Mouse (Mus musculus): ENCODE data around the gene Xaf1.
A peak's percentile ranks its signal among the peaks of the same experiment; 100 is the strongest.

Xaf1 gene

GRCm38 (mm10) chr11:72301334-72301733 lies at the start of gene Xaf1:
Gene Xaf1, plus strand, starts transcription at chr11:72301629.
- no peaks in the 10 kb centered on the region; the same call in 1 of the 2 replicates for H3K36me3 ChIP-seq (ENCODE audit: control insufficient read depth, insufficient read depth, low read length, poor library complexity, severe bottlenecking)
- H3K27me3 ChIP-seq (ENCODE audit: control insufficient read depth, insufficient read depth, low read length, poor library complexity, severe bottlenecking): no peaks in the 10 kb centered on the region
- DNase-seq (ENCODE audit: low read depth, low spot score): peak; percentile 55

DNA sequence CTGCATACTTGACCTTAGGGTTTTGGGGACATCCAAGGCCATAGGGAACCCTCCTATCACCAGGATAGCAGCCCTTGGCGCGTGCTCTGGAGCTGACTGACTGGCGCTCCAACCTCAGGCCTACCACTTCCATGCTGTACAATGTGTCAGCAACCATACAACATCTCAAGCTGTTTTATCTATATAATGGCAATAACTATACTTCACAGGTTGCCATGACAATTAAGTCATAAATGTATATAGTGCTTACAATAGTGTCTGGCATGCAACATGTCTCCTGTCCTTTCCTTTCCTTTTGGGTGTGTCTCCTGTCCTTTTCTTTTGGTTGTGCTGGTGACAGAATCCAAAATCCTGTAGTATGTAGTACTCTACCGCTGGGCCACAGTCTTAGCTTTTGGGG lies 45.8 kb upstream of the Xaf1 start:
- no peaks in the 10 kb centered on the region for H3K27me3 ChIP-seq (ENCODE audit: control insufficient read depth, insufficient read depth, low read length, poor library complexity, severe bottlenecking)
- DNase-seq (ENCODE audit: low read depth, low spot score): no peak

GRCm38 (mm10) chr11:72256441-72256840 lies 45.0 kb upstream of the Xaf1 start:
- no peaks in the 10 kb centered on the region for H3K36me3 ChIP-seq (ENCODE audit: control insufficient read depth, insufficient read depth, low read length, poor library complexity, severe bottlenecking)
- no peaks in the 10 kb centered on the region for H3K27me3 ChIP-seq (ENCODE audit: control insufficient read depth, insufficient read depth, low read length, poor library complexity, severe bottlenecking)
- no peak for DNase-seq (ENCODE audit: low read depth, low spot score)

More for the DNA sequence above, 45.8 kb upstream of the Xaf1 start:
- H3K36me3 ChIP-seq (ENCODE audit: control insufficient read depth, insufficient read depth, low read length, poor library complexity, severe bottlenecking): no peaks in the 10 kb centered on the region

- Histone ChIP-seq H3K36me3 (ENCODE audit: control insufficient read depth, insufficient read depth, low read length, poor library complexity, severe bottlenecking) (no peaks in the 10 kb centered on the region), H3K27me3 (ENCODE audit: control insufficient read depth, insufficient read depth, low read length, poor library complexity, severe bottlenecking) (no peaks in the 10 kb centered on the region)
- DNase-seq (ENCODE audit: low read depth, low spot score): no peak
Observed at GRCm38 (mm10) chr11:72265483-72265882, 35.9 kb upstream of the Xaf1 start.

DNA sequence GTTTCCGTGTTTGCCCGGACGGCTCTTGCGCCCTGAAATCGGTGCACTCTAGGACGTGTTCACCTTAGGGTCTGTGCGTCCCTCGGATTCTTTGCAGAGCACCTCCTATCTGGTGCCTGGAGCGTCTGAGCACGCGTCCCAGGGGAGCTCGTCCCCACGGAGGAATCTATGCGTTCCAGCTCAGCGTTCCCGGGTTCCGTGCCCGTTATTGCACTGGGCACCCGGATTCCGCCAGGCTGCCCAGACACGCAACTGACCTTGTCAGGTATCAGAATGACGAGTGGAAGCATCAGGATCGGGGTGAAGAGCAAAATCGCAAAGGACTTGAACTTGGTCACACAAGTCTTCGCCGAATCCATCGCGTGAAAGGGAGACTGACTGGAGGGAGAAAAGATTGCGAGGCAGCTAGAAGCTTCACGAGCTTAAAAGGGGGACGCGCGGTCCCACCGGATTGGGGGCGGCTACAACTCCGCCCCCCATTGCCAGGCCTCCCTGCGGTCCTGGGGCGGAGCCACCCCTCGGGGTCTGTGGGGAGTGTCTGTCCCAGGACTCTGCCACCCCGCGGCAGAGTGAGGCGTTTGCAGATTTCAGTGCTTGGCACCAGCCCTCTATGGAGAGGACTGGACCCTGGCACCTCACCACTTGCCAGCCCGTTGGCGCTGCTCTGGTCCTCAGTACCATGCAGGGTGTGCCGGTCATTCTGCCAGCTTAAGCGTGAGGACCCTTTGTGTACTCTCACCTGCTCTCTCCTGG lies 35.0 kb upstream of the Xaf1 start:
- no peaks in the 10 kb centered on the region for H3K27me3 ChIP-seq (ENCODE audit: control insufficient read depth, insufficient read depth, low read length, poor library complexity, severe bottlenecking)
- peak; percentile 41 for DNase-seq (ENCODE audit: low read depth, low spot score)
- no peaks in the 10 kb centered on the region for H3K36me3 ChIP-seq (ENCODE audit: control insufficient read depth, insufficient read depth, low read length, poor library complexity, severe bottlenecking)

- Histone ChIP-seq H3K27me3 (ENCODE audit: control insufficient read depth, insufficient read depth, low read length, poor library complexity, severe bottlenecking) (no peaks in the 10 kb centered on the region), H3K36me3 (ENCODE audit: control insufficient read depth, insufficient read depth, low read length, poor library complexity, severe bottlenecking) (no peaks in the 10 kb centered on the region)
- no peak for DNase-seq (ENCODE audit: low read depth, low spot score)
Observed at GRCm38 (mm10) chr11:72266960-72267560, 34.4 kb upstream of the Xaf1 start, which contains the start of gene Slc13a5. Gene Slc13a5, minus strand, starts transcription at chr11:72267222.

- no peak for DNase-seq (ENCODE audit: low read depth, low spot score)
- Histone ChIP-seq H3K36me3 (ENCODE audit: control insufficient read depth, insufficient read depth, low read length, poor library complexity, severe bottlenecking) (no peaks in the 10 kb centered on the region), H3K27me3 (ENCODE audit: control insufficient read depth, insufficient read depth, low read length, poor library complexity, severe bottlenecking) (no peaks in the 10 kb centered on the region)
Observed at GRCm38 (mm10) chr11:72271761-72272160, 29.7 kb upstream of the Xaf1 start.

DNA sequence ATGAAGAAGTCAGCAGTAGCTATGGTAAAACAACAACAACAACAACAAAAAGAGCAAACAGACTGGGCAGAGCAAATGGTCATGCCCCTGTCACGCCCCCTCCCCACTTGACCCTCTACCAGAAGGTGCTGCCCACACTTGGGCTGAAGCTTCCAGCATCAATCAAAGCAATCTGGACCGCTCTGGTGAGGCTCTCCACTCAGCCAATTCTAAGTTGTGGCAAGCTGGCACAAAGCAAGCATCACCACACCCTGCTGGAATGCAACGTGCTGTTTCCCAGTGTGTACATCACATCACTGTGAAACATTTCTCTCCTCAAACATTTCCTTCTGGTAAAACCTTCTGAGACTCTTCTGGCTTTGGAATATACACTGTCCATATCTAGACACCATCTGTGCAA lies 28.1 kb upstream of the Xaf1 start:
- Histone ChIP-seq H3K36me3 (ENCODE audit: control insufficient read depth, insufficient read depth, low read length, poor library complexity, severe bottlenecking) (no peaks in the 10 kb centered on the region), H3K27me3 (ENCODE audit: control insufficient read depth, insufficient read depth, low read length, poor library complexity, severe bottlenecking) (no peaks in the 10 kb centered on the region)
- no peak for DNase-seq (ENCODE audit: low read depth, low spot score)

DNA sequence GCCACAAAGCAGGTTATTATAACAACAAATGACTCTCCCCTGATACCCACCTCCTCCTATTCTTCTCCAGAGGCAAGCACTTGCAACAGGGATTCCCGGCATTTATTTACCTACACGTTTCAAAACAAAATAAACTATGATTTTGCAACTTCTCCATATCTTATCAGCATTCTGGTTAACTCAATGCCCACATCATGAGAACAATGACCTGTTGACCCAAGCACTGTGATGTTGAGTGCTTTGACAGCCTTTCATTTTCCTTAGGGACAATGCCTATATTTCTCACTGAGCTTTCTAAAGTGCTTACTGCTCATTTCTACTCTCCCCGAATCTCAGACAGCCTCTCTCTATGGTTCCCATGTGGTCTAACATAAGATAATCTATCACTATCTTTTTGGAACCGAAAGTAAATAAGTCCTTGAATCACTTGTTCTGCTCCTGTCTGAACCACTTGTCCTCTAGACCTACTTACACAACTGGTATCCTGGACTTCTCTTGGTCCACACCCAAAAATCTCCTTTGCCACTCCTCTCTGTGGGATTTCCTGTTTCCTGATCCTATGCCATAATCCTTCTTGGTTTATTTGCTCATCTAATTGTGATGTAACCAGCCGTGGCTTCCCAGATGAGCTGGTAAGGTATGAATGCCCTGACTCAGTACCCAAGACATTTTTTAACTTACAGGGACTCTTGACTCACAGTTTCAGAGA lies 20.1 kb upstream of the Xaf1 start:
- no peak for DNase-seq (ENCODE audit: low read depth, low spot score)
- Histone ChIP-seq H3K36me3 (ENCODE audit: control insufficient read depth, insufficient read depth, low read length, poor library complexity, severe bottlenecking) (no peaks in the 10 kb centered on the region), H3K27me3 (ENCODE audit: control insufficient read depth, insufficient read depth, low read length, poor library complexity, severe bottlenecking) (no peaks in the 10 kb centered on the region)

- Histone ChIP-seq H3K36me3 (ENCODE audit: control insufficient read depth, insufficient read depth, low read length, poor library complexity, severe bottlenecking) (no peaks in the 10 kb centered on the region), H3K27me3 (ENCODE audit: control insufficient read depth, insufficient read depth, low read length, poor library complexity, severe bottlenecking) (no peaks in the 10 kb centered on the region)
- no peak for DNase-seq (ENCODE audit: low read depth, low spot score)
Observed at GRCm38 (mm10) chr11:72281852-72282400, 19.5 kb upstream of the Xaf1 start.

DNA sequence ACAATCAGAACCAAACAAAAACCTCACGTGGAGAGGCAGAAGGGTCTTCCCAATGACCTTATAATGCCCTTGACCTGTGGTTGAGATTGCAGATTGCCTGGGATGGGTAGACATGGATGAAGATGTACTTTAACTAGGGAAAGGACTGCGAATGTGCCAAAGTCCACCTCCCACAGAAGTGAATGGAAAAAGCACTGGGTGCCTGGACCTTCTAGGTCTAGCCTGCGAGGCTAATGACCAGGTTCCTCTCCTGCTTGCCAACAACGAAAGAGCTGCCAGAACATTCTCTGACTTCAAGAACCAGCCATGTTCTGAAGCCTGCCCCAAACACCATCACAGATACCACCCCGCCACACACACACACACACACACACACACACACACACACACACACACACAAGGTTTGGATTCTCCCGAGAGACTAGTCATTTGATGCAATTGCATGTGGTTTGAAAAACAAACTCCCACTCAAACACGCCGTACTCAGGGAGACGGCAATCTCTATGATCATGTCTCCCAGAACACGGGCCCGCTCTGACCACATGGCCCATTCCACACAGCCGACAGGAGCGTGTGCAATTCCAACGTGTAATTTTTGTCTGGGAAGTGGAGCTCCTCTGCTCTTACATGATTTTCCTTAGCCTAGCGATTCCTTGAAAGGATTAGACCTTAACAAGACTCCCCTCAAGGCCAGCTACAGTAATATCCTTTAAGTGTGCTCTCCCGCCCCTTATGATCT lies 17.8 kb upstream of the Xaf1 start:
- Histone ChIP-seq H3K36me3 (ENCODE audit: control insufficient read depth, insufficient read depth, low read length, poor library complexity, severe bottlenecking) (no peaks in the 10 kb centered on the region), H3K27me3 (ENCODE audit: control insufficient read depth, insufficient read depth, low read length, poor library complexity, severe bottlenecking) (no peaks in the 10 kb centered on the region)
- DNase-seq (ENCODE audit: low read depth, low spot score): no peak

DNA sequence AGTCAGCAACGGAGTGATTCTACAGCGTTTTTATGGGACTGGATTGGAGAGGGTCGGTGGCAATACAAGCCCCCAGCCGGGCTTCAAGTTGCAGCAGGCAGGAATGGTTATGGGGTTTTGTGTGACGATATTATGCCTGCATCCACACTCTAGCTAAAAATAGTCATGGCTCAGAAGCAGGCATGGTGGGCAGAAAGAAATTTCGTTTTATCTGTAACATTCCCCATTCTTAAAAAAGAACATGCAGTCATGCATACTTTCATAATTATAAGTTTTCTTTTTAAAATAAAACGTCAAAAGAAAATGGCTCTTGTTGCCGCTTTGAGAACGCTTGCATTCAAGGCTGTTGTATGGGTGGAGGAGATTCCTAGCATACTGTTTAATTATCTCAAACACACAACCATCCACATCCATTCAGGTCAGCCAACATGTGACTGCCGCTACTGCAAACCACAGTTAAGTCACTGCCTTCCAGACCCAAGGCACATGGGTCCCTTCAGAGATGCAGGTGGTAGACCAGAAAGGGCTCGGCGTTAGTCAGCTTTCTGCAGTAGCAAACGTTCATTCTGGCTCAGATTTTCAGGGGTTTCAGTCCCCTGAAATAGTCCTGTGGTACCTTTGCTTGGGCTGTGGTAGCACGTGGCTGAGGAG lies 16.8 kb upstream of the Xaf1 start:
- Histone ChIP-seq H3K36me3 (ENCODE audit: control insufficient read depth, insufficient read depth, low read length, poor library complexity, severe bottlenecking) (no peaks in the 10 kb centered on the region), H3K27me3 (ENCODE audit: control insufficient read depth, insufficient read depth, low read length, poor library complexity, severe bottlenecking) (no peaks in the 10 kb centered on the region)
- no peak for DNase-seq (ENCODE audit: low read depth, low spot score)

GRCm38 (mm10) chr11:72285971-72286480 lies 15.4 kb upstream of the Xaf1 start:
- DNase-seq (ENCODE audit: low read depth, low spot score): no peak

GRCm38 (mm10) chr11:72286651-72287050 lies 14.8 kb upstream of the Xaf1 start:
- H3K36me3 ChIP-seq (ENCODE audit: control insufficient read depth, insufficient read depth, low read length, poor library complexity, severe bottlenecking): no peaks in the 10 kb centered on the region
- DNase-seq (ENCODE audit: low read depth, low spot score): no peak
- H3K27me3 ChIP-seq (ENCODE audit: control insufficient read depth, insufficient read depth, low read length, poor library complexity, severe bottlenecking): no peaks in the 10 kb centered on the region

More at GRCm38 (mm10) chr11:72285971-72286480, 15.4 kb upstream of the Xaf1 start:
- Histone ChIP-seq H3K36me3 (ENCODE audit: control insufficient read depth, insufficient read depth, low read length, poor library complexity, severe bottlenecking) (no peaks in the 10 kb centered on the region), H3K27me3 (ENCODE audit: control insufficient read depth, insufficient read depth, low read length, poor library complexity, severe bottlenecking) (no peaks in the 10 kb centered on the region)
